Mouse (Mus musculus): ENCODE measurements around the gene Olfr571.

- TF ChIP-seq EP300 (IDR thresholded peaks at IDR 0.05; ENCODE audit: low read depth) (peak; percentile 94), CTCF (IDR thresholded peaks at IDR 0.05; ENCODE audit: low read depth) (no peak)
Observed at GRCm38 (mm10) chr7:102958593-102958992, 41.3 kb upstream of the Olfr571 start, which contains the start of gene Olfr575.

Measured in liver, embryonic 14.5 days (tissue).